Mouse (Mus musculus): ENCODE measurements around the gene Cyp2b9. TPM values are rescaled to one million over a fixed set of nuclear protein-coding genes. Genes with fewer than 3 reads are reported as not detected.
"Not testable (repeated sequence)": the region's sequence is repeated elsewhere in the genome, so short reads cannot be mapped to it uniquely, and the experiment has no call there.

Gene Cyp2b9
- not detected in 2 replicates for polyA plus RNA-seq (2015; fragmentation: Nextera tagmentation; extraction: Ambion mirVana)

DNA sequence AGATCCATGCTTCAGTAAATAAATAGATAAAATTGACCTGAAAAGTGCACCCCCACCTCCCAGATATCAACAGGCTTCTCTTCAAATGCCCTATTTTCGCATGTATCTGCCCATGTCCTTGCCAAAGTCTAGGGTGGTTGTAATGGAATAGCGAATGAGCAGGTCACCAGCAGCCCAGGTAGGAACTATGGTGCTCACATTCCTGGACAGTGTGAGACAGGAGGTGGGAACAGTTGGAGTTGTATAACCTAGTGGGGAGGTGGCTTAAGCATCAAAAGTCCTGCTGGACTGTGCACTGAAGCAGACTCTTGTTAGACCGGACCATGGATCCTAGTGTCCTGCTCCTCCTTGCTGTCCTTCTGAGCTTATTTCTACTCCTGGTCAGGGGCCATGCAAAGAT lies at the start of gene Cyp2b9:
Gene Cyp2b9 (plus strand): TSS at position 301 of the 400 bp plus-strand sequence.
- DNase-seq (ENCODE audit: low spot score) = not testable (repeated sequence)

DNA sequence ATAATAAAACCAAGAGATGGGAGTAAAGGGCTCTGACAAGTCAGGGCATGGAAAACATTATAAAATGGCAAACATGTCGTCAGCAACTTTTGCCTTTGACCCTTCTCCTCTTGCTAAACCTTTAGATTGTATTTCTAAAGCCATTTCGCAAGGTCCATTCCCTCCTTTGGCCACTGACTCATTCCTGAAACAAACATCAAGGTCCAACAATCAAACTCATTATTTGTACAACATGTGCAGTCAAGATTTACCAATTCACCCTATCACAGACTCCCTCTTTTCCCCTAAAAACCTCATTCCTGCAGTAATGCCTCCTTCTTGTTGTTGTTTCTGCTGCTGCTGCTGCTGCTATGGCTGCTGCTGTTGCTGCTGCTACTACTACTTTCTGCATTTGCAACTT lies 33.6 kb upstream of the Cyp2b9 start:
- not testable (repeated sequence) for DNase-seq (ENCODE audit: low spot score)

DNA sequence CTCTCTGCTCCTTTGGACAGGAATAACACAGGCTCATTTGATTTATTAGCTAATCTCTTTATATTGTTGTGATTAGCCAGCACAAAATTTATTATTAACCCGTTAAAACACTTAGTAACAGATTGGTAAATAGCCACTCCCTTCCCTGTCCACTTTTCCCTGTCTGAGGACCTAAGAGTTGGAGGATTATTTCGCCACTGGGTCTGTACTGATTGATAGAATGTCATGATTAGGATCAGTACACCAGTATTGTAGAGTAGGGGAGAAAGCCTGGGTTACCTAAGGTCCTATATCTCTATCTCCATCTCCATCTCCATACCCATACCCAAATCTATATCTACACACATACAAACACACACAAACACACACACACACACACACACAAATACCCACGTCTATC lies 29.6 kb upstream of the Cyp2b9 start:
- not testable (repeated sequence) for DNase-seq (ENCODE audit: low spot score)

DNA sequence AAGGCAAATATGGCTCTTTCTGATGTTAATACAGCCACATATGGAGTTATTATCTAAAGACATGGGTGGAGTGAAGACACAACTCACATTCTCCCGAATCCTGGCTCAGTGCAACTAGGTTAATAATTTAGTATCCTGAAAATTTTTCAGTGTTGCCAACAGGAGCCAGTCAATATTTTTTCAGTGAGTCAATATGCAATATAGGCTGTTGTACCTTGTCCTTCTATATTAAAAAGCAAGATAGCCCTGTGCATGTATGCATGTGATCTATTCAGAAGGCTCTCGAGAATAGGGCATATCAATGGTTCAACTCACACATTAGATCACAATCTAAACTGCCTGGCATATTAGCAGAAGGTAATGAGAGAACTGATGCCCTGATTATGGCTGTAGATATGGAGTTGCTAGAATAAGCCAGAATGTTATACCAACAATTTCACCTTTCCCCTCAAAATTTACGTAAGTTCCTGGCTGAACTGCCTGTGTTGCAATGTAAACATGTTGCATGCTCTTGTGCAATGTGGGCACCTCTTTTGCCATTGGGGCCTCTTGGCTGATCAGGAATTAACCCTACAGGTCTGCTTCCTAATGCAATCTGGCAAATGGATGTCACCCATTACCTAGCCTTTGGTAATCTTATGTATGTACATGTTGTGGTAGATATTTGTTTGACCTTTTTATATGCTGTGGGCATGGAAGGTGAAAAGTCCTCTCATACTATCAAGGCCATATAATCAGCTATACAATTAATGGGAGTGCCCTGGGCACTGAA lies 4.3 kb upstream of the Cyp2b9 start:
- DNase-seq (ENCODE audit: low spot score) = not testable (repeated sequence)

DNA sequence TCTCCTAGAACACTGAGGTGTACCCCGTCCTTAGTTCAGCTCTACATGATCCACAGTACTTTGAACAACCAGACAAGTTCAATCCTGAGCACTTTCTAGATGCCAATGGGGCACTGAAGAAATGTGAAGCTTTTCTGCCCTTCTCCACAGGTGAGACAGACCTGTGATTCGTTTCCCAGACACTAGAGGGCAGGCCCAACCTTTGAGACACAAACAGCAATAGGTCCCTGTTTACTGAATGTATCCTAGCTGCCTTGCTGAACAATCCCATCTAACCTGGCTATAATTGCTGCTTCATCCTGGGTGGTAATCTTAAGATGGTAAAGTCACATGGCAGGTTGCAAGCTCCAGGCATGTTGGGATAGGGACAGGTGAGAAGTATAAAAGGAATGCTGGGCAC lies 27.9 kb downstream of the Cyp2b9 start:
- no peak for DNase-seq (ENCODE audit: low spot score)

DNA sequence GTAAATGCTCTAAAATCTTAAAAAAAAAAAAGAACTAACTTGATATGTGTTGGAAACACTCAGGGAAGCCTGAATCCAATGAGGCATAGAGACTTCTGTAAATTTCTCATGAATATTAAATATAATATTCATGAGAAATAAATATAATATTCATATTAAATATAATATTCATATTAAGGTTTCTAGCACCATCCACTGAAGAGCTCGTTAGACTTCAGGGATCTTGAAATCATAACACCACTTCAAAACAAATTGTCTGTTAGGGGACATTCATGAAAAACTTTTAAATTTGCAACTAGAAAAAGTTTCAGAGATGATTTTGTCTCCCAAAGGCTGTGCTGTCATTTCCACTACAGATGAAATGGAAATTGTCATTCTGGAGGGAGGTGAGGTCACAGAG lies 86.8 kb downstream of the Cyp2b9 start, which contains the start of gene Vmn1r184:
Gene Vmn1r184 (plus strand): TSS at position 301 of the 400 bp plus-strand sequence.
- not testable (repeated sequence) for DNase-seq (ENCODE audit: low spot score)

Other genes starting within 250 kb of the Cyp2b9 start
- gene Cyp2b13, start 111.9 kb upstream of the Cyp2b9 start, polyA plus RNA-seq (2015; fragmentation: Nextera tagmentation; extraction: Ambion mirVana) = not detected in 2 replicates
- gene Vmn1r184, start 86.9 kb downstream of the Cyp2b9 start, polyA plus RNA-seq (2015; fragmentation: Nextera tagmentation; extraction: Ambion mirVana) = not detected in 2 replicates
- not detected in 2 replicates for gene Cyp2a4, start 133.8 kb downstream of the Cyp2b9 start, polyA plus RNA-seq (2015; fragmentation: Nextera tagmentation; extraction: Ambion mirVana)
- gene Nlrp9c, start 230.3 kb downstream of the Cyp2b9 start, polyA plus RNA-seq (2015; fragmentation: Nextera tagmentation; extraction: Ambion mirVana) = not detected in 2 replicates